Comparison of ENCODE assay signal across 8 mouse cellular contexts in genomic region chr4:137287818-137288217, GRCm38 (mm10). TPM values are rescaled to one million over a fixed set of nuclear protein-coding genes. Genes with fewer than 3 reads are reported as not detected.
A peak's percentile ranks its signal among the peaks of the same experiment; 100 is the strongest.
DNase-seq lines count a peak whose midpoint lies in the region; ATAC-seq and TF ChIP-seq lines count a peak whose summit lies in the region.

No protein-coding gene starts in this region.

- no peak overlapping the region for H3K4me2 ChIP-seq in embryonic facial prominence, embryonic 11.5 days (ENCODE audit: low read depth, low read length)
- H3K4me2 ChIP-seq in kidney, postnatal 0 days (ENCODE audit: low read length), result no peak overlapping the region

- no peak overlapping the region for H3K27ac ChIP-seq in heart, embryonic 10.5 days
- H3K27ac ChIP-seq in embryonic facial prominence, embryonic 11.5 days (replicated peaks; ENCODE audit: low read depth, low read length), result no peak overlapping the region
- H3K27ac ChIP-seq in kidney, postnatal 0 days, result no peak overlapping the region

- H3K9ac ChIP-seq in embryonic facial prominence, embryonic 11.5 days (replicated peaks; ENCODE audit: low read length), result no peak overlapping the region
- H3K9ac ChIP-seq in kidney, postnatal 0 days (ENCODE audit: low read depth, low read length), result no peak overlapping the region

- WGBS in heart, embryonic 10.5 days, result 5% methylated on average over 4 of the region's 4 CpGs
- 0% methylated on average over 4 of the region's 4 CpGs for WGBS in embryonic facial prominence, embryonic 11.5 days
- 4% methylated on average over 4 of the region's 4 CpGs for WGBS in kidney, postnatal 0 days

- 0 out of 2 replicates have a peak, but pooled peaks have one; percentile 14 for ATAC-seq in embryonic facial prominence, embryonic 11.5 days (replicated peaks; ENCODE audit: insufficient number of reproducible peaks, low FRiP score, low TSS enrichment, low read depth)
- peak; percentile 26 for ATAC-seq in kidney, postnatal 0 days (replicated peaks; ENCODE audit: low FRiP score, low read depth)

- H3K4me3 ChIP-seq in heart, embryonic 10.5 days, result no peak overlapping the region
- H3K4me3 ChIP-seq in embryonic facial prominence, embryonic 11.5 days (ENCODE audit: low read depth, low read length), result no peak overlapping the region
- no peak overlapping the region for H3K4me3 ChIP-seq in kidney, postnatal 0 days (replicated peaks; ENCODE audit: low read depth, low read length)

- no peaks in the 10 kb centered on the region for H3K36me3 ChIP-seq in heart, embryonic 10.5 days
- H3K36me3 ChIP-seq in embryonic facial prominence, embryonic 11.5 days (replicated peaks; ENCODE audit: control insufficient read depth, insufficient read depth, low read depth, low read length), result no peaks in the 10 kb centered on the region
- no peaks in the 10 kb centered on the region for H3K36me3 ChIP-seq in kidney, postnatal 0 days (ENCODE audit: insufficient read depth, low read length)

- H3K9me3 ChIP-seq in heart, embryonic 10.5 days, result no peaks in the 10 kb centered on the region
- H3K9me3 ChIP-seq in embryonic facial prominence, embryonic 11.5 days (replicated peaks; ENCODE audit: control insufficient read depth, low read length), result no peaks in the 10 kb centered on the region
- H3K9me3 ChIP-seq in kidney, postnatal 0 days (replicated peaks; ENCODE audit: low read length), result no peaks in the 10 kb centered on the region

- intact Hi-C loops in heart, postnatal 25 days (cut with DNase I), result loop anchor here (2.0 to 5.0 kb wide), 2 partner anchors 123 to 211 kb away; no protein-coding TSS in a partner anchor

- DNase-seq in heart, embryonic 10.5 days (ENCODE audit: low spot score), result peak; percentile 86
- DNase-seq in heart, postnatal 25 days (ENCODE audit: low spot score), result no peak
- peak; percentile 55 for DNase-seq in 3134 (ENCODE audit: extremely low read depth, insufficient read length, low spot score)
- peak; percentile 42 for DNase-seq in R1 (ENCODE audit: low read depth, low spot score)
- DNase-seq in embryonic facial prominence, embryonic 11.5 days (ENCODE audit: low spot score), result peak; percentile 72
- peak; percentile 83 for DNase-seq in kidney, postnatal 0 days (ENCODE audit: low spot score)
- peak; percentile 45 for DNase-seq in naive thymus-derived CD4-positive, alpha-beta T cell, adult 2 months (ENCODE audit: low read depth)
- DNase-seq in layer of hippocampus, adult 9-11 months, result no peak

- peaks cover 52% of the 10 kb centered on the region for H3K27me3 ChIP-seq in heart, embryonic 10.5 days (ENCODE audit: insufficient read depth, poor library complexity, severe bottlenecking)
- H3K27me3 ChIP-seq in embryonic facial prominence, embryonic 11.5 days (ENCODE audit: control insufficient read depth, insufficient read depth, low read length), result peaks cover 16% of the 10 kb centered on the region
- 0 out of 2 replicates have a peak, but pooled peaks cover 4% of the 10 kb centered on the region for H3K27me3 ChIP-seq in kidney, postnatal 0 days (ENCODE audit: insufficient read depth, low read length)

- peak; percentile 92 for TF ChIP-seq CTCF in kidney, postnatal 0 days (IDR thresholded peaks at IDR 0.05; ENCODE audit: low read depth)

- peaks cover 30% of the 10 kb centered on the region for H3K4me1 ChIP-seq in heart, embryonic 10.5 days
- no peaks in the 10 kb centered on the region for H3K4me1 ChIP-seq in embryonic facial prominence, embryonic 11.5 days (ENCODE audit: control insufficient read depth, insufficient read depth, low read length)
- H3K4me1 ChIP-seq in kidney, postnatal 0 days (replicated peaks; ENCODE audit: insufficient read depth, low read length), result peaks cover 2% of the 10 kb centered on the region; the same call in 1 of the 2 replicates

RNA-seq across cellular contexts. Expression of gene Wnt4, which starts 10.5 kb away (rescaled TPM):
- 0.96 and 0.98 TPM in 2 replicates for polyA plus RNA-seq in heart, embryonic 10.5 days (2016; fragmentation: Nextera tagmentation; extraction: Ambion mirVana)
- under 1 TPM; 0.22 to 0.26 TPM for total RNA-seq in heart, postnatal 25 days (2021)
- polyA plus RNA-seq in embryonic facial prominence, embryonic 11.5 days (2014; fragmentation: Nextera tagmentation; extraction: Ambion mirVana), result 3.3 and 4.3 TPM in 2 replicates
- polyA plus RNA-seq in kidney, postnatal 0 days (2015; fragmentation: Nextera tagmentation; extraction: Ambion mirVana), result 17.5 and 26.5 TPM in 2 replicates

Comparison
In these comparisons a context has a peak if more than half of its experiments do, and no peak if none do; other contexts are left out.
1. DNase-seq: peak in heart, embryonic 10.5 days (single experiment), 3134 (single experiment), R1 (single experiment), embryonic facial prominence, embryonic 11.5 days (single experiment), kidney, postnatal 0 days (single experiment) and naive thymus-derived CD4-positive, alpha-beta T cell, adult 2 months (single experiment); none in heart, postnatal 25 days (single experiment) and layer of hippocampus, adult 9-11 months (single experiment).